Mouse (Mus musculus): ENCODE measurements around the gene Pgf.

The Pgf gene

DNA sequence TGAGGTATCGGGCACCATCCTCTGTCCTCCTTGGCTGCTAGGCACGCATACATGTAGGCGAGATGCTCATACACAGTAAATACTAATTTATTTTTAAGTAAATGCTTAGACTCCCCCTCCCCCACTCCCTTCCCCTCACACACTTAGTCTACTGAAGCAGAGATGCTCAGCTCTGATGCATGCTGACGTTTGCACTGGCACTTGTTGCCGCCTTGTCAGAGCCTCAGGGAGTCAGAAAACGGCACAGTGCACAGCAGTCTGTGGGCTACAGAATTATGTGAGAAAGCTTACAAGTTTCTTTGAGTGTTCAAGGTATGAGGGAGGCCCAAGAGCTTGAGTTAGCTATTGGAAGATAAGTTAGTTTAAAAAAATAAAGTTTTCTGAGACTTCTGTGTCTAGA lies 46.2 kb downstream of the Pgf start:
- in situ Hi-C loops (cut with MboI, MseI), result no loop called here

DNA sequence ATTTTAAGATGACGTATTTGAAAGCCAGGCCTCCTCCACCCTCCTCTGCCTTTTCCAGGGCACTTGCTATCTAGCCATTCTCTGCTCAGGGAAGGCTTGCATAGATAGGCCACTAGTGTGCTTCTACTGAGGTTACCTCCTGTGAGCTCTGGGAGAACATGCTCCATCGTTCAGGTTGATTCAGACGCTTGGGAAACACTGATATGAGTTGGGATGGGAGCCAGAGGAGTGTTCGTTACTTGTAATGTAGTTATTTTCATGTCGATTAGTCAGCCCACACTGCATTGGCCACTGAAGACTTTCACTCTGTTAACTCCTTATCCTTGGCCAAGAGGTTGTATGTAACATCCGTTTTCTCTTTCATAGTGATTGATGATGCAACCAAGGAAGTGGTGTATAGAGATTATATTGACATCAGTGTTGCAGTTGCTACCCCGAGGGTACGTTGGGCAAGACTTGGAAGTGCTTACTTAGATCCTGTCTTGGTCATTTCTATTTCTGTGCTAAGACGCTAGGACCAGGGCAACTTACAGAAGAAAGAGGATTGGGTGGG lies 48.1 kb downstream of the Pgf start:
- in situ Hi-C loops (cut with MboI, MseI), result no loop called here

- in situ Hi-C loops (cut with MboI, MseI), result no loop called here
Measured at GRCm38 (mm10) chr12:85126986-85127603, 50.5 kb downstream of the Pgf start.

- in situ Hi-C loops (cut with MboI, MseI), result loop anchor here (5.0 kb wide), 1 partner anchor 343 kb away; no protein-coding TSS in a partner anchor
Measured at GRCm38 (mm10) chr12:85124751-85125150, 52.8 kb downstream of the Pgf start.

- in situ Hi-C loops (cut with MboI, MseI), result loop anchor here (5.0 kb wide), 1 partner anchor 344 kb away; no protein-coding TSS in a partner anchor
Measured at GRCm38 (mm10) chr12:85123645-85124044, 53.9 kb downstream of the Pgf start.

- in situ Hi-C loops (cut with MboI, MseI), result loop anchor here (5.0 kb wide), 1 partner anchor 344 kb away; no protein-coding TSS in a partner anchor
Measured at GRCm38 (mm10) chr12:85123108-85123530, 54.5 kb downstream of the Pgf start.

DNA sequence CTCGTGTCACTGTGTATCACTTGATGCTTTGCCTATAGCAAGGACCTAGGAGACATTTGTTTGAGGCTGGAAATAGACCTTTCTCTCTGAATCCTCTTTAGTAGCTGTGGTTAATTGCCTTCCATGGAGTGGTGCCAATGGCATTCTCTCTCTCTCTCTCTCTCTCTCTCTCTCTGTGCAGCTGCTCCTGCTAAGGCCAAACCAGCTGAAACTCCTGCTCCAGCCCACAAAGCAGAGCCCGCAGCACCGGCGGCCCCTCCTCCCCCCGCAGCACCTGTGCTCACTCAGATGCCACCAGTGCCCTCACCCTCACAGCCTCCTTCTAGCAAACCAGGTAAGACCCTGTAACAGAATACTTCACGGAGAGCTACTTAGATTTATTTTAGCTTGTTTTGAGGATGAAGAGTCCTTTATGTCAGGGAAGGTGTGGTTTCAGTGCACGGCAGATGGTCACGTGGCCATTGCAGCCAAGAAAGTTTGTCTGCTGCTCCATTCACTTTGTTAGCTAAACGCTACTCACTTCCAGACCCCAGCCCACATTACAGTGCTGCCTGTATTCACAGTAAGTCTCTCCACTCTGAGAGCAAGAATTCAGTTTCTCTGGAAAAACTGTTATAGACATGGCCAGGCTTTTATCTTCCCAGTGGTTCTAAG lies 55.7 kb downstream of the Pgf start:
- in situ Hi-C loops (cut with MboI, MseI), result loop anchor here (5.0 kb wide), 1 partner anchor 345 kb away; no protein-coding TSS in a partner anchor
